Mouse (Mus musculus) kidney, postnatal 36 days (tissue): Measurements from ENCODE around the gene Otulin.

Experiments
- DNase-seq, 2 experiments: peaks; one replicate each; pipeline ENCODE4 v3.0.0; 2021 to 2022; ENCODE audit warnings: mixed read lengths in 2 of 2

Otulin gene

DNA sequence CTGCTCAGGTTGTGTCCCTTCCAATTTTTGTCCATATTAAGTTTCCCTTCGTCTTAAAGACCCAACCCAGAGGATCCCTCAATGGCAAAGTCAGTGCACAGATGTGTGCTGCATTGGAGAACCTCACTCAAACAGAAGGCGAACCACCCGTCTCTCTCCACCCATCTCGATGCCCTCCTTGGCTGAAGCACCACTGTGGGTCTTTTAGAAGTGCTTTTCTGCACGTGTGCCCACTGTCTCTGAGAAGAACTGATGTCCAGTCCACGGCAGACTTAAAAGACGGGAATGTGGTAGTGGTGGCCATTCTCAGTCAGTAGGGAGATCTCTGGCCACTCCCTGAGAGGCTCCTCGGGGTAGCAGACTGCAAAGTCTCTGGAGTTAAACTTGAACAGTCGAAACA is 26.1 kb upstream of the Otulin start:
- no peak for DNase-seq

DNA sequence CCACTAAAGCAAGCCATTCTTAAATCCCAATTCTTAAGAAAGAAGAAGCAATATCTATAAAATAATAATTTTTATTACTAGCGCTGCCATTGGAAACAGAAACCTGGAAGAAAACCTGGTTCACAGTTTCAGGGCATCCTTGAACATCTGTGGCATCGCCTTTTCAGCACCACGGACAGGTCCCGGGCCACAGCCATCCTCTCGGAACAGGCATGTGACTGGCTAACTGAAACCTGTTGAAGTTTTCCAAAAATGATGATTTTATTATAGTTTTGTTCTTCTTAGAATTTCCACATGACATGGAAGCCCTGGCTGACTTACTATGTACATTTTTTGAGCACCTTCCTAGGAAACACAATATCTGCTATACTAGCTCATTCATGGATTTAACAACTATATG is 24.5 kb upstream of the Otulin start:
- peak; percentile 24 to 83 for DNase-seq

DNA sequence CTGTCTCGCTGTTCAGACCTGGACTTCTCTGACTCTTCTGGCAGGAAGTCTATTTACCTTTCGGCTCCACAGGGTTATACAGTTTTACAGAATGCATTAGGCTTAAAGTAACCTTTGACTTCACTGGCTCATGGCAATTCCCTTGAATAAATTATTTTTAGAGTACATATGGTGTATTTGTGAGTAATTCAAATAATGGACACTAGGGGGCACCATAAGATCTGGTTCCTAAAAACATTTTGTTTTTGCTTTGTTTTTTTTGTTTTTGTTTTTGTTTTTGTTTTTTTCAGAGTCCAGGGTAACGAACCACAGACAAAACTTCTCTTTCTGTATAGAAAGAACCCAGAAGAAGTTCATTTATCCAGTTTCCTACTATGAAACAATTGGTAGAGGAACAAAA is 17.2 kb upstream of the Otulin start:
- no peak for DNase-seq

DNA sequence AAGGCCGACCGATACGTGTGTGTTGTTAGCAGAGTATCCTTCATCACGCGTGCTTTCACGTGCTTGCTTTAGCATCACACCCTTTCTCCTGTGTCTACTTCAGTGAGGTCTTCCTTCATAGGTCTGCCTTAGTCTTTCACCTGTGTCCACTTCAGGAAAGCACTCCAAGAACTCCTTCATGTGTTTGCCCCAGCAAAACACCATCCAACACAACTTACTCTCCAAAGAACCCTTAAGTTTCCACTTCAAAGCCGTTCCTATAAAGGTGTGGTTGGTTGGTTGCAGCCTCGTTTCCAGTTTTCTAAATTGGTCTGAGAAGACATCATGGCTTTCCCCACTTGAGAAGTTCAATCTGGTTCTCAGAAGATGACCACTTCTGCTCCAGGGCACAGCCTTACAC is 16.2 kb upstream of the Otulin start:
- no peak for DNase-seq

DNA sequence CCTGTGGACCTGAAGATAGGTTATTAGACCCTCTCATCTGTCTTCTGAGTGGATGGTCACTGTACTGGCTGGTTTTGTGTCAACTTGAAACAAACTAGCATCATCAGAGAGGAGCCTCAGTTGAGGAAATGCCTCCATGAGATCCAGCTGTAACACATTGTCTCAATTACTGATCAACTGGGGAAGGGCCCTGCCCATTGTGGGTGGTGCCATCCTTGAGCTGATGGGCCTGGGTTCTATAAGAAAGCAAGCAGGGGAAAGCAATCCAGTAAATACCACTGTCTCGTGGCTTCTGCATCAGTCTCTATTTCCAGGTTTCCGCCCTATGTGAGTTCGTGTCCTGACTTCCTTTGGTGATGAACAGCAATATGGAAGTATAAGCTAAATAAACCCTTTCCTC is 14.8 kb upstream of the Otulin start:
- no peak for DNase-seq

DNA sequence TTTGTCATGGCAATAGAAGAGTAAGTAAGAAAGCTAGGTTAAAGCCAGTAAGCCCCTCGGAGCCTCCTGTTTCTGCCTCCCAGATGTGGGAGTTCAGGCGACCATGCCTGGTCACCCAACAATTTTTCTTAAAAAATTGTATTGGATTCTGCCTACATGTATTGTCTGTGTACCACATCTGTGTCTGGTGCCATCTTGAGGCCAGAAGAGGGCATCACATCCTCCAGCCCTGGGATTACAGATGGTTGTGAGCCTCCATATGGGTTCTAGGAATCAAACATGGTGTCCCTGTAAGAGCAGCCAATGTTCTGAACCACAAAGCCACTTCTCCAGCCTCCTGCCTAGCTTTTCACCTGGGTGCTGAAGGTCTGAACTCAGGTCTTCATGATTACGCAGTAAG is 12.4 kb upstream of the Otulin start:
- peak; percentile 53 to 75 for DNase-seq

DNA sequence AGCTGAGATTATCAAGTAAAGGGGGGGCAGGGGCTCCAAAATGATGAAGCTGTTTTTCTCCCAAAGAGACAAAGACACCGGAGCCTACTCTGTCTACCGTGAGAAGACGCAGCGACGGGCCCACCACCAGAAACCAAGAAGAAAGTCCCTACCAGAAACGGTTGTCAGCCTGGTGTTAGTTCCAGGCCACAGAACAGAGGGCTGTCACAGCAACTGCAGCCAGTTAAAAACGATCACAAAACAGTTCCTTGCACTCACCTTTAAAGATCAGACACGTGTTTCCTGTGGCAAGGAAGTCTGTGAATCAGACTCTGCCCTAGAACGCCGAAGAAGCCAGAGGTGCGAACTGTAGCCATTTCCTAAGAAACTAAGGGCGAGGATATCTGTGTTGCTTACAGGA is 10.7 kb upstream of the Otulin start:
- DNase-seq: no peak

DNA sequence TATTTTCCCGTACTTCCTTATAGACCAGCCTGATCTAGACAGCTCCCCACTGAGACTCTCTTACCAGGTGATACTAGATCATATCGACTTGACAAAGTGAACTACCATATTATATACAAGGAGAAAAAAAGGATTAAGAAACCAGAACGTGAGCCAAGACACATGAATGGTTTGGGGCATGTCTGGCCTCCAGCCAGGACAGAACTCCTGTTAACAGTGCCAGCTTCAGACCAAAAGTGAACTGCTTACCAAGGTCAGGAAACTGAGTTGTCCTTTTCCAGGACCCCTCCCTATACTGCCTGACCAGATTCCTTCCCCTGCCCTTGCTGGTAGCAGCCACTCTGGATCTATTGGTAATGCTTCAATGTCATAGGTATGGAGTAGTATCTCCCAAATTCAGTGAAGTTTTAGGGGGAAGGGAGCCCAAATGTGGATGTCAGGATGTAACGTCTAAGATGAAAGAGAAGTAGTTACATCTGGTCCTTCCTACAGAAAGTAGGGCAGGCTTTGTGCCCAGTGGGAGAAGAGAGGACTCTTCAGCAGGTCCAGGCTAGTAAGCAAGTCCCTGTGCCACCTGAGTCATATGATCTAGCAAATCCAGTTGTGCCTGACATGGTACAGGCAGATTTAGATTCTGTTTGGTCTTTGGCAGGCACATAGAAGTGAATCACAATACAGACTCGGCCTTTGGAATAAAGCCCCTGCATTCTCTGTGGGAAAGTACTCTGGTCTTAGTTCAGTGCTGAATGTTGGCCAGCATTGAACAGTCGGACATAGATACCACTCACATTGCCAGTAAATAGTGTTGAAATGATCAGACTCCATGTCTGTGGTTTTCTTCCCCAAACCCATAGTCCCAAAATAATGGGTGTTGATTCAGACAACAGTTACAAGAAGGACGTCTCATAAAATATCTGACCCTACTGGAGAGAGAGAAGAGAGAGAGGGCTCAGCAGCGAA is 3.7 kb upstream of the Otulin start:
- DNase-seq: peak; percentile 46 to 50

DNA sequence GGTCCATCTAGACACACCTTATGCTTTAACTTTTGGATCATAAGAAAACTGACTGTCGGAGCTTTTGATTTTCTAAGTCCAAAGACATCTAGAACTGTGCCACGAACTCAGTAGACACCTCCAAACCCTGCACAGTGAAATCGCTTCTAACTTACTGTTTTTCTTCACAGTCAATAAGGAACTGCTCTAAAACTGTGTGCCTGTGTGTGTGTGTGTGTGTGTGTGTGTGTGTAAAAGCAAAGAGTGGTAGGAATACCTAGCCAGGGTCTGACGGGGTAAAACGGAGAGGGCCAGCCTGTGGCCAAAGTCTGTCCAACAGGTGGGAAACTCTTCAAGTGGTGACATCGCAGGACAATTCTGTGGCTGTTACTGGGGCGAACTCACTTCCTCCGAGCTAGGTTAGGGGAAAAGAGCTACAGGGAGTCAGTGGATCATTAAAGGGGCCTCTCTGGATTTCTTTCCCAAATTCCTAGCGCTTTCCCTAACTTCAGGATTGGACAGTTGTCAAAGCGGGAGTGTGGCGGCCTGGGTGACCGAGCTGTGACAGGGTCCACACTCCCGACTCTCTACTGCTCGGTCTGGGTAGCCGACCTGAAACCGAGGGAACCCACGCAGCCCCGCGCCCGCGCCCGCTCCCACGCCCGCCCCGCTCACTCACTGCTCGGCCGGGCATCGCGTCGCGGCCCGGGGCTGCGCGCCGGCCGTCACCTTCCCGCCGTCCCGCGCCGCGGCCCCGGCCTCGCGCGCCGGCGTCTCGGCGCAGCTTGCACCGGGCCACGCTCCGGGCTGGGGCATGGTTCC is 493 bp downstream of the Otulin start:
- DNase-seq: peak; percentile 17 to 48

DNA sequence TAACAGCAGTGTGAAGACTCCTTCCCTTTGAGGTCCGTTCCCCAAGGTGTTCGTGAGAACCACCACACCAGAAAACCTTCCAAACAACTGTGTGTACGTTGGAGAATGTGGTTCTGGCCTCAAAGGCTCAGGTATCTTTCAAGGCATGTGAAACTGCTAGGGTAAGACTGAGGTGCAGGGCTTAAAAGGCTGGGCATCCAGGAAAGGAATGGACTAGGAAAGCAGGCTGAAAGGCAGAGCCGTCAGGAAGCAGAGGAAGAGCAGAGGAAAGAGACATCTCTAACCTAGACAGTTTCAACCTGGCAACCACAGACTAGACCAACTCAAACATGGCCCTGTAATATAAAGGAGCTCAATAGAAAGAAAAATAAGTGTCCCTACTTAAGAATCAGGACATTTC is 1.4 kb downstream of the Otulin start:
- DNase-seq: no peak

DNA sequence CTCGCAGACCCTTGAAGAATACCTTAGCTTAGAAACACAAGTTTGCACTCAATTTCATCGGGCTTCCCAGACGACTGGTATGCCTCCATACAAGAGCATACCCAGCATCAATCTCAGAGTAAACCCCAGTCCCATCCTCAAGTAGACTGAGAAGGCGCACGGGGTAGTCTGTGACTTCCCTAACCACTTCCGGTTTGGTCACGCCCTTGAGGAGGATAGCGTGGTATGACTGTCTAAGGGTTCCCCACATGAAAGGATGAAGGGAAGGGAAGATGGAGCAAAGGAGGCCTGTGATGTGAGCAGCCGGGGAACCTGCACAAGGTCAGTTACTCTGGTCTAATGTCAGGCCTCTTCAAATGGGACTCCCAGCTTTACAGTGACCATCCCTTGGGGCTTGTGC is 2.7 kb downstream of the Otulin start:
- DNase-seq: no peak

DNA sequence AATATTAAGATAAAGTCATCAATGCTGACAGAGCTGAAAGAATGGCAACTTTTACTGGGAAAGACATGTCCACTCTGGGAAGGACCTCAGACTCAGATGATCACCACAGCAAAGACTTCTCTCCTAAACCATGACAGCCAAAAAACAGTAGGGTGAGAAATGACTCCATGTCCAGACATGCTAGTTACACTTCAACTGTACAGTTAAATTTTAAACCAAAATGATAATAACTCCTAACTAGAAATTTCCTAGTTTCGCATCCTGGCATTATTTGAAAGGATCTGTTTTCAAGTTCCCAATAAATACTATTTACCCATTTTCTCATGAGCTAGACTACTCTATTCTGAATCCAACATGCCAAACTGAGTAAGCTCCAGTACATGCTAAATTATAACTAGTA is 4.2 kb downstream of the Otulin start:
- DNase-seq: peak in 1 of 2 experiments; percentile 28

DNA sequence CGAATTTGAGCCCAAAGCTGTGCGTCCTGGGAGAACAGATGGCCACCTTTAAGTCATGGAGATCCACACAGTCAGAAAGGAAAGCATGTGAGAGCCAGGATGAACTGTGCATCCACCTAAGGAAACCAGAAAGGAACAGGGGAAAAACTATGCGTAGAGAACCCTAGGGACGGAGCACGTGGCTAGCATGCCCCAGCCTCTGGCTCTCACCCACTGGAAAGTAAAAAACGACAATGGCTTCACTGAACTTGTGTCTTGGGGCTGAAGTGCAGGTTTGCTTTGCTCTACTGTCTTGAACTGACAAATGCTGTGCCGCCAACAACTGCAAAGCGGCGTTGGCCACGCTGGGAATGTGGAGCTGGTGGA is 4.6 kb downstream of the Otulin start:
- DNase-seq: peak; percentile 14 to 26

DNA sequence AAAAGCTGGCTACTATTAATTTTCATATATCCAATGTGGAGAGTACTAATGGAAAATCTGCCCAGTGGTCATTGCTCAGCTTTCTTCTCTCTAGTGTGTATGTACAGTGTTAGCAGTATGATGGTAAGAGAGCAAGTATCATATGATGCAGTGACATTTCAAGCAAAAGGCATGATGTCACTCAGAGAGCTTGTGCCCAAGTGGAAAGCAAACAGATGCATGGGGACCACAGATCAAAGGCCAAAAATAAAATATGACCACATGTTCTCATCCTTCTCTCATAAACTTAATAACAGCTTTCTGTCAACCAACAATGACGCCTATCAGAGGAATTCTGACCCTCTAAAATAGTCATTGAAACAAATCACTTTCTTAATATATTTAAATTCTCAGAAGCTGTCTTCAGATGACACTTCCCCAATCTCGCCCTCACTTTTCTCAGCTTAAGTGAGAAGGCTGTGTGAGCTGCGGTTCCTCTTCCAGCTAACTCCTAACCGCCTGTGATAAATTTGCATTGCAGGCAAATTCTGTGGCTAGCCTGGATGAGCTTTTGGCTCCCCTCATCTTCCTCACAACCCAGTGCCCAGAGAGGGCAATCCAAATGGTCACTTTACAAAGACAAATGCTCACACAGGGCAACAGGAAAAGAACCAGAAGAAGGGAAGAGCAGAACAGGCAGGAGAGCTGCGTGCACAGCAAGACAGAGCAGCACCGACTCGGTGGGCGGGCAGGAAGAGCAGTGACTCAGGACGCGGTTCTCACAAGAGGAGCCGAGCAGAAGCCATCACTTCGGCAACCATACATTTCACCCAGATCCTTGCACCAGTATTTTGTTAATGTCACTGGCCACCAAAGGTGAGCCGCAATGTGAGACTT is 5.2 kb downstream of the Otulin start:
- peak in 1 of 2 experiments; percentile 15 for DNase-seq

DNA sequence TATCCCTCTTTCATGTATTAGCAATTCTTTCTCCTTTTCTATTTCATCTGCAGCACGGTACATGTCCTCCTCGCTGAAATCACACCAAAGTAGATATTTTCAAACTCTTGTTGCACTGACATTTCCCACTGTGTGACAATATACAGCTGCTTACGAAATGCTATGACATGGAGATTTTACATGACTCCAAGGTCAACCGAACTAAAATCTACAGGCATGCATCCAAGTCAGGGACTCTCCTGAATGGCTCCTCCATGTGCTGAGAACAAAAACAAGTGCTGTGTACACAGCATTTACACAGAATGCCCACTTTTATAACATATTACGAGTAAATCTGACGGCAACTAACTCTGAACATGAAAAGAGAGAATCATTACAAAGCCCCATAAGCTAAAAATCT is 7.2 kb downstream of the Otulin start:
- no peak for DNase-seq

DNA sequence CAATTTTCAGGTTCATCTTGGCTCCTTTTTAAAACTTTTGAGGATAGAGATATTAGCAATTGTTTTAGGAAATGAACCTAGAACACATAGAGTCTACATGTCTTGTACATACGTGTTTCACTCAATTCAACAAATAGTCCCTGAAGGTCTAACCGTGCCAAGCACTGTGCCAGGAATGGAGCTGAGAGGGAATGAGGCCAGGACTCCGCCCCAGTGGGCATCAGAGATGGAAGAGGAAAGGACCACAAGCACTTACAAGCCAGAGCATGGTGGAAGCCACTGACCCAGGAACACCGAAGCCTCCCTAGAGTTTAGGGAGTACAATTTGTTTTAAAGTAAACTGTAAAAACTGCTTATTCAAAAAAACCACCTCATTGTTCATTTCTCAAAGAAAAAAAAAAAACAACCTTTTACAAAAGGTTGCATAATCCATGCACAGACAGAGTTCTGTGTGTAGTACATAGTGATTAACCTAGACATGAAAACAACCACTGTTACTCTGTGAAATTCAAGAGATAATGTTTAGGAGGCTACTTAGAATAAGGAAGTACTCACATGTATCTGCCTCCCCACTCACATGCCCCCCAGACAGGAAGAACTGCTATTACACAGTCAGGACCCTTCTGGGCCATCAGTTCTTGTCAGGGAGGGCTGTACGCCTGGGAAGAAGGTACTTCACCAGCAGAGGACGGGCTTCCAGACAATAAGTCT is 9.9 kb downstream of the Otulin start:
- DNase-seq: peak; percentile 36 to 58

DNA sequence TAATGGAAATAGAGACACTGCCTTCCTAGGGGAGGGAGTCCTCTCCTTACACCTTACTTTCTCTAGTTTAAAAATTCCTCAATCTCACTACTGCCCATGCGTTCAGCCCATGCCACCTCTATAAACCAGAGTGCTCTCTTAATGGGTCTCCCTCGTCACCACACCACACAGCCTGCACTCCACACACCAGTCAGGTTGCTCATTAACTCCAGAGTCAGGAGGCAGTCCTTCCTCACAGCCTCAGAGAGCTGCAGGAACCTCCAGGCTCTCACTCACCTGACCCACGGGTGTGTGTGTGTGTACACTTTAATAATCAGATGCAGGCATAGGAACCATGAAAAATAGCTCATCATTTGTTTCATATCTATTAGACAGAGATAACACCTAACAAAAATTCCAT is 10.8 kb downstream of the Otulin start:
- DNase-seq: peak; percentile 73 to 80

DNA sequence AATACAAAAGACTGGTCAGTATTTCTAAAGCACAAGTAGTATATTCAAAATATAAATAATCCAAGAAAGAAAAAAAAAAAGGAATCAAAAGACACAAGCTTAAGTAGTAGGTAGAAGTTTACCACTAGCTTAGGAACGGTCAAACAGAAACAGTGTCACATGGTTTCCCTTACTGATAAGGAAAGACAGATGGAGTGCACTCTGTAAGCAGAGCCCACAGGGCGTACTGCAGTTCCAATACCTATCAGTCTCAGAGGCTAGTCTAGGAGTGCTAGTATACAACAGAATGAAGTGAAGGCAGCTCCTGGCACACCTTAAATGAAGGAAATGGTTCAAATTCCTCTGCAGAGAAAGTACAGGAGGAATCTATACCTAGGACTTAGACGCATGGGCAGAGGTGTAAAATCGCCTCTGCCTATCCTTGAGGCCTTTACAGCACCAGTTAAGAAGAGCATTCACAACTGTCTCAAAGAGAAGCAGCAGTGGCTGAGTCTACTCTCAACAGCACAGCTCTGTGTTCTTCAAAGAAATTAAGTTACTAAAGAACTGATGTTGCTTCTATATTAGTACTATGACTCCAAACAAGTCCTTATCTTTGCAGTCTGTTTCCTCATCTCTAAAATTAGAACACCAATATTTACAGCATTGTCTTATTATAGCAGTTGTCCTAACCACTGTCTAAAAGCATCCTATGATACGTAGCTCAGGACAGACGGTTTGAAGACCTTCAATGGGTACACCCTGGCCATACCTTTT is 11.5 kb downstream of the Otulin start:
- DNase-seq: no peak

DNA sequence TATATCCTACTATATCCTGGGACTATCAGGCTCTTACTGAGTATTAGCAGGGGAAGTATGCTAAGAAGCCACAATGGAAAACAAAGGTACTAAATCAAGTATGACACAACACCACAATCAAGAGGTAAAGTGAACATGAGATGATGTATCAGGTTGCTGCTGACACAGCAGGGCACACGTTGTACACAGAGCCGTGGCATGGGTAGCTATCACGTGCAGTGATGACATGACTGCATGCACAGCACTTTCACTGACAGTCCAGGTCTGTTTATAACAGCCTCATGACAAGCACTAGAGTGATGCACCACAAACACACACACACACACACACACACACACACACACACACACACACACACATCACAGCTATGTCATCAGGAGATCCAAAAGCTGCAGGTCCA is 13.3 kb downstream of the Otulin start:
- no peak for DNase-seq

DNA sequence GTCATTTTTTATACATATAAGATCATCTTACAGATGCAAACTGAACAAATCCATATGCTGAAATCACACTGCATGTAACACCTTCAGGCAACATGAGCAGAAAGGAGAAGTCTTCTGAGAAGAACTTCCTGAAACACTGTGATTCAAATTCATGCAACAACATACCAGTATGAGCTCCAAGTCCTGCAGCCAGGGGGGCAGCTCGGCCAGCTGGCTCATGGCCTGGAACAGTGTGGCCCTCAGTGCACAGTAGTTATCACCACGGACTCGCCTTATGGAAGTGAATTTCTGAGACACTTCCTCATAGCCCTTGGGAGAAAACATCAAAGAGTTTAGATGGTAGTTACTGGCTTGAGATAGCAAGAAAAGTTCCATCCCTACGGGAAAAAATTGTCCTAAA is 14.3 kb downstream of the Otulin start:
- DNase-seq: peak; percentile 33 to 35

DNA sequence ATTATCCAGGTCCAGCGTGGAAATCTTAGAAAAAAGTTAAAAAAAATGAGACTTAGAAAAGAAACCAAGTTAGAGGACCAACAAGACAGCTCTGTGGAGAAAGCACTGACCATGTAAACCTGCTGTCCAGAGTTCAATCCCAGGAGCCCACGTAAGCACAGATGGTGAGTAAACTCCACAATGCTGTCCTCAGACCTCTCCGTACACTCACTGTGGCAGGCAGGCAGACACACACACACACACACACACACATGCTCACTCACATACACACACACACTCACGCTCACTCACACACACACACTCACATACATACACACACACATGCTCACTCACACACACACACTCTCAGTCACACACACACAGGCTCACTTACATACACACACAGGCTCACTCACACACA is 17.2 kb downstream of the Otulin start:
- no peak for DNase-seq
